Mouse (Mus musculus): ENCODE measurements at regions not wholly inside any gene's neighbourhood (a gene's known extent, or its start where the extent isn't known, plus 50 kb on each side); places are given as distances from the start of the nearest gene placed in this dataset.

DNA sequence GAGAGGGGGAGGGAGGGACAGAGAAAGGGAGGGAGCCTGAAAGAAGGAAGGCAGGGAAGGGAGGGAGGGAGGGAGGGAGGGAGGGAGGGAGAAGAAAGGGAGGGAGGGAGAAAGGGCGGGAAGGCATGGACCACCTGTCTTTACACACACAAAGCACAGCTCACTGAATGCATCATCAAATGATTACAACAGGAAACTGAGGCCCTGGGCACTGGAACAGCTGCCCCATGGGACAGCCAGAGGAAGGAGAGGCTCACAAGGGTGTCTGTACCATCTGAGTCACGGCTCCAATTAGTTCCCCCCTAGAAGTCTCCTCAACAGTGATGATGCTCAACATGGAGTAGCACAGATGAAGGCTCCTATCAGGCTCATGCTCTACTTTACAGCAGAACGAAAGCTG, 60.8 kb downstream of the Gm11733 start:
- no peak for TF ChIP-seq CTCF (IDR thresholded peaks at IDR 0.05; ENCODE audit: insufficient read depth, low read depth, low read length)
- TF ChIP-seq POLR2A (IDR thresholded peaks at IDR 0.05; ENCODE audit: insufficient read depth, low read depth, low read length) = no peak
